In genomic region chr13:38320354-38320753, GRCm38 (mm10) we compare ENCODE assay signal across 11 mouse cellular contexts. TPM values are rescaled to one million over a fixed set of nuclear protein-coding genes. Genes with fewer than 3 reads are reported as not detected.
DNase-seq lines count a peak whose midpoint lies in the region; ATAC-seq lines count a peak whose summit lies in the region.
"Had no signal": no experiment of that assay in that cellular context is flagged by ENCODE, and none has a peak within 500 bp of the region (broad histone marks: within the 10 kb centered on the region; RNA-seq: fewer than 3 reads in every experiment).

No protein-coding gene starts in this region.

- H3K4me3 ChIP-seq in kidney, embryonic 15.5 days (replicated peaks), result no peak overlapping the region
- H3K4me3 ChIP-seq in kidney, embryonic 14.5 days (ENCODE audit: low read length), result no peak overlapping the region
- H3K4me3 ChIP-seq in embryonic facial prominence, embryonic 15.5 days (replicated peaks), result no peak overlapping the region
- H3K4me3 ChIP-seq: hindbrain, embryonic 10.5 days; myocyte had no signal

- no peak overlapping the region for H3K27ac ChIP-seq in kidney, embryonic 15.5 days
- H3K27ac ChIP-seq in kidney, embryonic 14.5 days (ENCODE audit: low read depth, low read length), result no peak overlapping the region
- H3K27ac ChIP-seq in embryonic facial prominence, embryonic 15.5 days (replicated peaks), result 0 out of 2 replicates have a peak overlapping the region, but pooled peaks have one; percentile 34
- H3K27ac ChIP-seq: hindbrain, embryonic 10.5 days had no signal

- peaks cover 5% of the 10 kb centered on the region; the same call in 1 of the 2 replicates for H3K4me1 ChIP-seq in kidney, embryonic 15.5 days
- no peaks in the 10 kb centered on the region for H3K4me1 ChIP-seq in kidney, embryonic 14.5 days (ENCODE audit: control insufficient read depth, insufficient read depth, low read length)
- H3K4me1 ChIP-seq in embryonic facial prominence, embryonic 15.5 days, result 0 out of 2 replicates have a peak, but pooled peaks cover 9% of the 10 kb centered on the region

- WGBS in kidney, embryonic 15.5 days, result 32% methylated on average over 10 of the region's 10 CpGs
- 36% methylated on average over 10 of the region's 10 CpGs for WGBS in kidney, embryonic 14.5 days
- 43% methylated on average over 10 of the region's 10 CpGs for WGBS in embryonic facial prominence, embryonic 15.5 days

- no peak for ATAC-seq in kidney, embryonic 15.5 days (replicated peaks; ENCODE audit: low FRiP score)
- ATAC-seq in kidney, embryonic 14.5 days (ENCODE audit: low FRiP score, low TSS enrichment), result no peak
- no peak for ATAC-seq in embryonic facial prominence, embryonic 15.5 days (ENCODE audit: insufficient number of reproducible peaks, low FRiP score, low TSS enrichment, low read depth)
- no peak for ATAC-seq in megakaryocyte progenitor cell, adult 5-6 weeks (replicated peaks; ENCODE audit: poor library complexity)

- 0 out of 2 replicates have a peak overlapping the region, but pooled peaks have one; percentile 17 for H3K4me2 ChIP-seq in kidney, embryonic 15.5 days
- no peak overlapping the region for H3K4me2 ChIP-seq in kidney, embryonic 14.5 days (replicated peaks; ENCODE audit: low read depth, low read length)
- 0 out of 2 replicates have a peak overlapping the region, but pooled peaks have one; percentile 8 for H3K4me2 ChIP-seq in embryonic facial prominence, embryonic 15.5 days (replicated peaks)

- no peaks in the 10 kb centered on the region for H3K36me3 ChIP-seq in kidney, embryonic 15.5 days
- no peaks in the 10 kb centered on the region for H3K36me3 ChIP-seq in kidney, embryonic 14.5 days (ENCODE audit: control insufficient read depth, insufficient read depth, low read length)
- H3K36me3 ChIP-seq in embryonic facial prominence, embryonic 15.5 days, result no peaks in the 10 kb centered on the region
- H3K36me3 ChIP-seq: hindbrain, embryonic 10.5 days had no signal

- no peak overlapping the region for H3K9ac ChIP-seq in kidney, embryonic 15.5 days
- no peak overlapping the region for H3K9ac ChIP-seq in kidney, embryonic 14.5 days (ENCODE audit: low read depth, low read length)
- no peak overlapping the region for H3K9ac ChIP-seq in embryonic facial prominence, embryonic 15.5 days

- DNase-seq in embryo, embryonic 11 days, result peak; percentile 23
- DNase-seq in embryo, embryonic 10.5 days (ENCODE audit: low spot score), result no peak
- DNase-seq in 3134 (ENCODE audit: extremely low read depth, insufficient read length, low spot score), result peak; percentile 74
- no peak for DNase-seq in c-Kit-positive CD71-positive TER-119-positive erythroid progenitor cells, embryonic 14.5 days (ENCODE audit: low spot score)

- no peaks in the 10 kb centered on the region for H3K27me3 ChIP-seq in kidney, embryonic 15.5 days
- no peaks in the 10 kb centered on the region for H3K27me3 ChIP-seq in kidney, embryonic 14.5 days (ENCODE audit: control insufficient read depth, insufficient read depth, low read length)
- H3K27me3 ChIP-seq in embryonic facial prominence, embryonic 15.5 days, result no peaks in the 10 kb centered on the region

- H3K9me3 ChIP-seq in kidney, embryonic 15.5 days (replicated peaks), result no peaks in the 10 kb centered on the region
- no peaks in the 10 kb centered on the region for H3K9me3 ChIP-seq in kidney, embryonic 14.5 days (ENCODE audit: control insufficient read depth, low read length)
- no peaks in the 10 kb centered on the region for H3K9me3 ChIP-seq in embryonic facial prominence, embryonic 15.5 days (replicated peaks)
- H3K9me3 ChIP-seq: hindbrain, embryonic 10.5 days had no signal

RNA-seq across cellular contexts. Expression of gene Bmp6, which starts 24.6 kb away (rescaled TPM):
- 1.7 and 2.5 TPM in 2 replicates for polyA plus RNA-seq in kidney, embryonic 15.5 days (2015; fragmentation: Nextera tagmentation; extraction: Ambion mirVana)
- polyA plus RNA-seq in kidney, embryonic 14.5 days (2014; fragmentation: Nextera tagmentation; extraction: Ambion mirVana), result 1.6 and 1.7 TPM in 2 replicates
- 5.1 and 5.2 TPM in 2 replicates for polyA plus RNA-seq in embryonic facial prominence, embryonic 15.5 days (2015; fragmentation: Nextera tagmentation; extraction: Ambion mirVana)
- not detected in 2 replicates for total RNA-seq in megakaryocyte progenitor cell, adult 5-6 weeks (2015)
- not detected in 2 replicates for total RNA-seq in megakaryocyte progenitor cell, adult 5-6 weeks (2017)
- total RNA-seq: common myeloid progenitor, adult 5-6 weeks had no signal

Comparison
In these comparisons a context has a peak if more than half of its experiments do, and no peak if none do; other contexts are left out.
1. DNase-seq: peak in embryo, embryonic 11 days (single experiment) and 3134 (single experiment); none in embryo, embryonic 10.5 days (single experiment) and c-Kit-positive CD71-positive TER-119-positive erythroid progenitor cells, embryonic 14.5 days (single experiment).